Mouse (Mus musculus): ENCODE measurements at regions not wholly inside any gene's neighbourhood (a gene's known extent, or its start where the extent isn't known, plus 50 kb on each side); places are given as distances from the start of the nearest gene placed in this dataset.

DNA sequence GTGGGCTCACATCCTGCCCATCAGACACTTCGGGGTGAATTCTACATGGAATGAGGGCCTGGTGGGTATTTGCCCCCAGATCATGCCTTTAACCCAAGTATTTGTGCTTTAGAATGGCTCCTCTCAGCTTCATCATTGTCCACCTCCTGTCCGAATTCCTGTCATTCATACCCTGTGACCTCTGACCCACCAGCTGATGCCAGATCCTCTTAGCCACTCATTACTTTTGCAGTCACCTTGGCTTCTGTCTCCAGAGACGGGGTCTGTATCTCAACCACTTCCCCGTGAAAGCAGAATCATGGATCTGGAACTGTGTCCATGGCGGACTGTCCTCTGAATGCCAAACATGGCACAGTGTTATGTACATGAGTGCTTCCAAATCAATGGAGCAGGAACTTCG is 154.8 kb upstream of the Gm5148 start:
- POLR2A ChIA-PET = no interaction called here

DNA sequence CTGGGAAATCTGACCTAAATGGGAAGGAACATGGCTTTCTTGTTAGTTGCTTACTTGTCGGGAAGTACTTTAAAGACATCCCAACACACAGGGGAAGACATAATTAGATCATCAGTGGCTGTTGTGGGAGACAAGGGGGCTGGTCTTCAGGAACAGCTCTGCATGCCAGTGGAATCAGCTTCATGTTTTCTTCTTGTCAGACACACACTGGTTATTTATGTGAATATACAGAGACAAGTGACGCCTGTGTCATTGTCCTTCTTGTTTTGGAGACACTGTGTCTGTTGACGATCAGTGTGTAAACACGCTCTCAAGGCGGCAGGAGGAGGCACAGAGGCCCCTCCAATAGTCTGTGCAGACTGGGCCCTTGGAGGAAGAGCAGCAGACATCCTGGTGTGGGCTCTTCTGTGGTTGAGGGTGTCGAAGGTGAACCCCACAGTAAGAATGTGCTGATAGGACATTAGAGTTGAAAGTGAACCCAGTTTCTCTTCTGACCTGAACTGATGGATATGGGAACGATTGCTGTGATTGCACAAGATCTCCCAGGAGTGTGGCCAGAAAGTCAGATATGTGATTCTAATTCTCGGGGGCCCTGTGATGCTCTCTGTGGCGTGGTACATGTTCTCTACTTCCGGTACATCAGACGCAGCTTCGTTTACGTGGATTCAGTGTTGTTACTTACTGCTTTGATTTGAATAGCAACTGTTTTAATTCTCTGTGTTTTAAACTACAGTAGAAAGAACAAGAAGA is 151.9 kb upstream of the Gm5148 start:
- POLR2A ChIA-PET = no interaction called here
- CTCF ChIA-PET = no interaction called here

More for the DNA sequence above, 154.8 kb upstream of the Gm5148 start:
- CTCF ChIA-PET = no interaction called here

DNA sequence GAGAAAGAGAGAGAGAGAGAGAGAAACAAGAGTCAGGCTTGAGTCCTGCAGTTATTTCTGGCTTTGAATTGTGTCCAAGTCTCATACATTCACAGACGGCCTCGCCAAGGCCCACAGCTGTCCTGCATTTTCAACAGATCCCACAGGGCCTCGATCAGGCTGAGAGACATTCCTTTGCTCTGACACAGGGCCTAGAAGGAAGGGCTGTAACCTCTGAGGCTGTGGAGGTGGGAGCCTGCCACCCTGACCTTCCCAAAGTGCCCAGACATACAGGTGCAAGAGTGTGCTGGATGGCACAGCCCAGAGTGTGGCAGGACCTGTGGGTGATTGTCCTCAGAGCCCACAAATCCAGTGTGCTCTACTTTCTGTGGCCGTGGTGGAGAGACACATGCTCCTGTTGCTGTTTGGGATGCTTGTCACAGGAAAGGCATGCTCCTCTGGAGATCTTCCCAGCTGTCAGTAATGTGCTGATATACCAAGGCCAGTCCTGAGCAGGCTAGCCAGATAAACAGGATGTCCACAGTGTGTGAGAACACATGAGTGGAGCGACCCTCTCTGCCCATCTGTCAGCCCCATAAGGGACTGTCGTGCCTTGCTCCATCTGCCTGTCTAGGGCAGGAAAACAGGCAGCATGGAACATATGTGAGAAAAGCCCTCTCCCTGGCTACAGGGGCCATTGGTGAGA is 151.2 kb upstream of the Gm5148 start:
- CTCF ChIA-PET = no interaction called here
- POLR2A ChIA-PET = no interaction called here

DNA sequence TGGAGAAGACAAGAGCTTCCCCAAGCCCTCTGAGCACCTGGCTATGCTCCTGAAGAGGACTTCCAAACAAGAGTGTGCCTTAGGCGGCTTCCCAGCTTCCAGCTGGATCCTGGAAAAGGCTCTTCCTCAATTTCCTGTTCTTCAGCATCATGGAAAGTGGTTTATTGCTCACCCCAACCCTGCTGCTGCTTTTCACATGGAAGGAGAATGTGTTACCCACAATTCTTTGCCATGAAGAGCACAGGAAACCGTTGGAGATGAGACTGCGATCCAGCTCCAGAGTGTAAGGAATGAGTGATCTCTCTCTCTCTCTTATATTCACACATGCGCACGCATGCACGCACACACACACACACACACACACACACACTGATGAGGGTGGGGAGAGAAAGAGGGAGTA is 150.6 kb upstream of the Gm5148 start:
- ChIA-PET CTCF (no interaction called here), POLR2A (no interaction called here)

DNA sequence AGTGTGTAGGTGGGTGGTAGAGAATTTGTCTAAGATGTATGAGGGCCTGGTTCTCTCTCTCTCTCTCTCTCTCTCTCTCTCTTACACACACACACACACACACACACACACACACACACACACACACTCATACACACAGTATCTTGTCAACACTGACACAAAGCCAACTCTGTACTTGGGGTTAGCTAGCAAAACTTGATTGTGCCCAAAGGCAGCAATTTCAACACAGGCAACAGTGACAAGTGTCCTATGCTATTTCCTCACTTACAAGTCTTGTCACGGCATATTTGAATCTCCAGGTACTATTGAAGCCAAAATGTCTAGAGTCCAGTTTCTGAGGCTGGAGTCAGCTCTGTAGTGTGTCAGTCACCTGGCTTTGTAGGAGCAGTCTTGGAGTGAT is 150.1 kb upstream of the Gm5148 start:
- CTCF ChIA-PET = no interaction called here
- POLR2A ChIA-PET = no interaction called here

DNA sequence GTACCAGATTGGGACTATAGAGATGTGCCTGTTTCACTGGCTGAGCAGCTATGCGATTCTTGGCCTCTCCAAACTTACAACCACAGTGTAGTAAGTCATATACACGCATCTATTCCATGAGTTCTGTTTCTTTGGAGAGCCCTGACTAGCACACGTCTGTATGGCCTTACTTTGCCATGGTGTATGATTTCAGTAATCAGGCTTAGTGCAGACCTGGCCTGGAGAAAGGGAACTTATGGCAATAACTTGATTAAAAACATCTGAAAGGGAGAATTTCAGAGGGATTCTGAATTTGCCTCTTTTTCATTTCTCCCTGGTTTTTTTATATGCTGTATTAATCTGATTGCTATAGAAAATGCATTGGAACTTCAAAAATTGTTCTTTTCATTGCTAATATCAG is 148.0 kb upstream of the Gm5148 start:
- CTCF ChIA-PET = no interaction called here
- POLR2A ChIA-PET = no interaction called here

DNA sequence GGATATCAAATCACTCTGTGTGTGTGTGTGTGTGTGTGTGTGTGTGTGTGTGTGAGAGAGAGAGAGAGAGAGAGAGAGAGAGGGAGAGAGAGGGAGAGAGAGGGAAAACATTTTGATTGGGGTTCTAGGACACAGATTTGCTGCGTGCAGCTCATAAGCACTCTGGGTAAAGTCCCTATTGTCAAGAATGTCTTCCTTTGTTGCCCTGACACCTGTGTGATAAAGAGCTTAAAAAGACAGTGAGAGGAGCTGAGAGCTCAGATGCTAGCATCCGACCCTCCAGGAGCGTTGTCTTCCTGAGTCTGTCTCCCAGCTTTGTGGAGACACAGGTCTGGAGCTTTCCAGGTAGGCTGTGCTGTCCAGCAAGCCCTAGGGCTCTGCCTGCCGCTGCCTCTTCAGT is 146.8 kb upstream of the Gm5148 start:
- ChIA-PET CTCF (interaction anchor here in 1 of 4 experiments (0.5 kb wide), 1 partner anchor 540 kb away, joined by 3 read pairs; no protein-coding TSS in a partner anchor), POLR2A (no interaction called here)

DNA sequence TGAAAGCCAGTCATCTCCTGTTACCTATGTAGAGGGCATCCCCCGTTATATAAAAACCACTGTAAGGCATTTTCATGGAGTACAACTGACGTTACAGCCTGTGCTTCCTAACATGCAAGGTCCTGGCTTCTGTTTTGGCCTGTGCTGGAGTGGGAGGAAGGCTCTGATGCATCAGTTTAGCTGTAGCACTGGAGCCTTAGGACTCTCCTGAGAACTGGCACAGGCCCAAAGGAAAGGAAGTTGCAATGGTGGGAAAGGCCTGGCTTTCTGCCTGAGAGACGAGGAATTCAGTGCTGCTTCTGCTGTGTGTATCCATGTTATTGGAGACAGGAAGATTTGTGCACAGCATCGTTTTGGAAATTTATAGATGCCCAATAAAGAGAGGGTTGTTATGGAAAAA is 144.2 kb upstream of the Gm5148 start:
- ChIA-PET POLR2A (interaction anchor here in 1 of 4 experiments (0.6 kb wide), 1 partner anchor 50 kb away, joined by 5 read pairs; no protein-coding TSS in a partner anchor), CTCF (interaction anchor here in 1 of 4 experiments (0.8 kb wide), 1 partner anchor 20 kb away, joined by 3 read pairs; no protein-coding TSS in a partner anchor)

DNA sequence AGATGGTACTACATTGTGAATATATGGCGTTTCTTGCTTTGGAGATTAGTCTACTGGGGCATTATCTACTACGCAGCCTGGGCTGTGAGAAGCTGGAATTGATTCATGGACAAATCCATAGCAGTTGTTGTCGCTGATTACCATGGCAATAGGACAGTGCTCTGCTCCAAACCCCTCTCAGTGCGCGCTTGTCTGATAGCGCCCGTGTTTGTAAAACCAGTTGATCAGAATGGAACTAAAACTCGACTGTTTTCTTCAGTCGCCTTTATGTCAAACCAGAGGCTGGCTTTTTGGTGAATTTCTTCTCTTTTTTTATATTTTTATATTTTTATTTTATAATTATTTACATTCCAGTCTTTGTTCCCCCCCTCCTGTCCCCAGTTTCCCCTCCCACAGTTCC is 138.5 kb upstream of the Gm5148 start:
- POLR2A ChIA-PET = no interaction called here

DNA sequence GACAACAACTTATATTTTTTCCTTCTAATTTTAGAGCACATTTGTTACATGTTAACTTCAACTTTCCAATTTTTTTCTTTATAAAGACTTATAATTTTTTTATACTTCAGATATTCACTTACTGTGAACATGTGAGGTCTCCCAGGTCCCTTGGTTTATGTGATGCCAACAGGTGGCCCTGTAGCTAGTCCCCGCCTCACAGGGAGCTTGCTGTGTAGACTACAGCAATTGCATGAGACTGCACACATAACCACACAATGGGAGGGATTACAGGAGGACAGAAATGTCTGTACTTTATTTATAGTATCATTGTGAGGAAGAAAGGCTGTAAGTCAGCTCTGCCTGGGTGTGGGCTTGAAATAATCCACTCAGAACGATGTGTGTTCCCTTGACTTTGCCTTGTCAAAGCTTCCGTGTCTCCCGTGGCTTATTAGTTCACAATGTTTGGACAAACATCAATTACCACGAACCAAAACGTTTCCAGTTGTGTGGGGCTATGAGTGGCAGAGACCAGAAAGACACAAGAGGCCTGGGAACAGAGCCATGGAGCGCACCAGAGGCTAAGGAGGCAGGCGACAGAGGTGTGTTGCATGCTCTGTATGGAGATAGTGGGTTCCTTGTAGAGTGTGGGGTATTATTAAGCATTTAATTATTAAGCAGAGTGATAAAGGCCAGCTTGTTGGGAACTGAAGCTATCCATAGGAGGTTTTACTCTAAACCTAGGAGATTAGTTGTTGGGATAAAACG is 136.6 kb upstream of the Gm5148 start:
- CTCF ChIA-PET = no interaction called here
- POLR2A ChIA-PET = no interaction called here

More for the DNA sequence above, 138.5 kb upstream of the Gm5148 start:
- CTCF ChIA-PET = no interaction called here

DNA sequence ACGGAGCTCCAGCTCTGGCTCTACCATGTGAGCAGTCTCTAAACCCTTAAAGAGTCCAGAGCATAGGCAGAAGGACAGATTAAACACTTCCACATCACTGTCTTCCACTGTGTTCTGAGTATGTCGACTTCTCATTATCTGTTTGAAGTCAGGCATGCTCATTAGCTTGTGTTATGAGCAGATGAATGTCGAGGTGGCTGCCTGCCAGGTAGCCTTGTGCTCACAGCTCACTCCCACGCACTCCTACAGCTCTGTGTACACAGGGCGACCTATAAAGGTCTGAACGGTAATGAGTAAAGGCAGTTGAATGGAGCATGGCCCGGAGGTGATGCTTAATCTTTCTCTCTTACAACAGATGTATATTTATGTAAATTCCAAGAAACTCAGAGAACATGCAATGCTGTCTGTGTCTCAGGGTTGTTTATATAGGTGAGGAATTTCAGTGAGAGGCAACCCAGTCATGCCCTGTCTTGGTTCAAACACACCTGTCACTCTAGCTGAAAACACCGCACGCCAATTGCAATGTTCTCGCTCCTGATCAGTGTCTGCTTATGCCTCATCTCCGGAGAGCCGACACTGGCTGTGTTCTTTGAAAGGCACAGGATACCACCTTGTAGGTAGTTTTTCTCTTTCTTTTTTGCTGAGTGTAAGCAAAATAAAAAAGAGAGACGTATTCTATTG is 135.9 kb upstream of the Gm5148 start:
- POLR2A ChIA-PET = no interaction called here
- CTCF ChIA-PET = no interaction called here

DNA sequence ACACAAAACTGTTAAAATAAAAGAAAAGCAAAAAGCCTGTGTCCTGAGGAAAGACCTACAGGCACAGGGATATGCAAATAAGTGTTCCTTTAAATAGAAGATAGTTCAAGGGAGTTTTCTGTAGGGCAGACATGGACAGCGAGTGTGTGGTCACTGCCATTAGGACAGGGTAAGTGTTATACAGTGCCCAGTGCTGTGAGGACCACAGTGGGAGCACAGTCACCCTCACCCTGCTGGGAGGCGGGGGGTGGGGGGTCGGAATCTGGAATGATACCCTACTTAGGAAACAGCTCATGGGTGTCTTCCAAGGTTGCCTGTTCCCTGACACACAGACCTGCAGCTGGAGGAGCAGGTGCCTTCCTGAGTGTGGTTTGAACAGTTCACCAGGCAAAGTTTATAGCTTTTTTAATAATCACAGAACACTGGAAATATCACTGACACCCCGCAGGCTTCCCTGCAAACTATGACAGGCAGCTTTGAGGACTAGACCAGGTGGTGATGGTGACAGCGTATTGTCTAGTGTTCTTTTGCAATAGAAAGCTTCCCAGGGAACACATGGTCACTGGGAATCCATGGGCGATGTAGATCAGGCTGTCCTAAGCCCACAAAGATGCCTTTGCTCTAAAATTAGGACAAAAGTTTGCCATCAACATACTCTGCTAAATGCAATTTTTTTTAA is 134.5 kb upstream of the Gm5148 start:
- POLR2A ChIA-PET = interaction anchor here in 1 of 4 experiments (0.6 kb wide), 1 partner anchor 747 kb away, joined by 3 read pairs; no protein-coding TSS in a partner anchor
- CTCF ChIA-PET = interaction anchor here in 1 of 4 experiments (0.6 kb wide), 1 partner anchor 121 kb away, joined by 8 read pairs; no protein-coding TSS in a partner anchor

DNA sequence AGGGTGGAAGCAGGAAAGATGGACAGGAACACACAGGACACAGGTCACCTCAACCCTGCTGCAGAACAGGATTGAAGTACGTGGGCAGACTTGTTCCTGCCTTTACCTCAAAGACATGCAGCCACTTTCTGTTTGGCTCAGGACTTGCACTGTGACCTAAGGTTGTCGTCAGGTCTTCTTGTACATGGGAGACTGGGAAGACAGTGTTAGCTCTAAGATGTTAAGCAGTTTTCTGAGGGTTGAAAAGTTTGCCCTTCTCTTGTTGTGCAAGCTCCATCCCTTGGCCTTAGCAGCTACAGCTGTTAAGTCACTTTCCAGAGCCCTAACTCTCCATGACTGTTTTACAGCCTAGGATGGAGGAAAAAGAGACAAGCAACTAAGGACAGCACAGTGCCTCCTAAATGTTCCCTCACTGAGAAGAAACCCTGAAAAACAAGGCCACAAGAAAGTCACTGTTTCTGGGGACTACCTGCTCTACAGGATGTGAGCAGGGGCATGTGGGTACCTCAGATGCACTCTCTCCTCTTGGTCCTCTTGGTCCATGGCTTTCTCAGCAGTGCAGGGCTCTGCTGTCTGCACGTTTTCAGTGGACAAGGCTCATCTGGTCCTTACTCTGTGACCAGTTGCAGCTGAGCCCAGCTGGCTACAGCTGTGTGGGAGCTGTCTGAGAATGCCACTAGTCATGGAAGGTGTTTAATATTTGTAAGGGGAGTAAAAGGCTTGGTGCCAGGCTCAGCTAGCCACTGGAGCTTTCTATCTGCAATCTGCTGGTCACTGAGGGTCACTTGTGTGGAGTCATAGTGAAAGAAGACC is 122.1 kb upstream of the Gm5148 start:
- ChIA-PET POLR2A (no interaction called here), CTCF (no interaction called here)

DNA sequence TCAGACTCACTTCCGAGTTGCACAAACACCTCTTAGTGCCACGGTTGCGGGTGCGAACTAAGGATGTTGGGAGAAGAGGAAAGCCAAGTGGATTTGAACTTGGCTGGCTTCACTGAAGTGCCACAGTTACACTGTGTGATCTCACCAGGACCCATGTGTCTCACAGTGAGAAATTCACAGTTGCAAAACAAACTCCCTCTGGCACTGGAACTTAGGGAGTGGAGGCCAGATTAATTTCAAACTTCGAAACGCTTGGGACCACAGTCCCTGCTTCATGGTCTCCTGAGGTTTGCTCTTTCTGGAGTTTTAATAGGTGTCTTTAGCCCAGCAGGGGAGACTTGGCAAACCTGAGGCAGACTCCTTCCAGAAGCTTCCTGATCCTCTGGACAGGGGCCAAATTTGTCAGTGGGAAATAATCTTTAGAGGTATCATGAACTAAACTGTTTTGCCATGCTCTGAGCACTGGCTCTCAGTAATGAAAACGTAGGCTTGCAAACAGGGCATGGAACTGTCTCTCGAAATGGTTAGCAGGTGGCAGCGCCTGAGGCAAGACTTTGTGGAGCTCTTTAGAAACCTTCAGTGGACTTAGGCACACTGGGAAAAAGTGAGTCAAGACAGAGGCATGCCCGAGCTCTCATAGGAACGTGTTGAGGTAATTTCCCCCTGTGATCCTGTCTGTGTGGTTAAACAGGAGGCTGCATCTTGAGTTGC is 121.2 kb upstream of the Gm5148 start:
- ChIA-PET POLR2A (no interaction called here), CTCF (no interaction called here)

DNA sequence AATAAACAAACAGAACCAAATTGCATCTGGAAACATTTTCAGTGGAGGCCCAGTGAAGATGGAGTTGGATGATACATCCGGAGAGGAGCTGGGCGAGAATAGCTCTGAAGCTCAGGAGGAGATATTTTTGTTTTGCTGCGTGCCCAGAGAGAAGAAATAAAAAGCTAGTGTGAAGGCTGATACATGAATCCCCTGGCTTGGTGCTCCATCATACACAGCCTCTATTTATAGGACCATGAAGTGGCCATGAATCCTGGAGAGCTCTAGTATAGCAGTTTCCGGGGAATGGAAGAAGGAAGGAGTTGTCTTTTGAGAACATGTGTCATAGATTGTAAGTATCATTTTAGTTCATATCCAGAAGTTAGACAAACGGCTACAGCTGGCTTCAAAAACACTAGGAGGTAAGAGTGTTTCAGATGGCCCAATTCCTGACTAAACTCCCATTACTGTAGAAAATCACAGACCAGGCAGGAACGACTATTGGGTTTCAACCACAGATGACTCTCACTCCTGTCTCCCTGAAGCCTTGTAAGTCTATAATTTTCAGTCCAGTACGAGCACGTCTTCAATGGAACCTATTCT is 120.5 kb upstream of the Gm5148 start:
- ChIA-PET POLR2A (no interaction called here), CTCF (no interaction called here)

DNA sequence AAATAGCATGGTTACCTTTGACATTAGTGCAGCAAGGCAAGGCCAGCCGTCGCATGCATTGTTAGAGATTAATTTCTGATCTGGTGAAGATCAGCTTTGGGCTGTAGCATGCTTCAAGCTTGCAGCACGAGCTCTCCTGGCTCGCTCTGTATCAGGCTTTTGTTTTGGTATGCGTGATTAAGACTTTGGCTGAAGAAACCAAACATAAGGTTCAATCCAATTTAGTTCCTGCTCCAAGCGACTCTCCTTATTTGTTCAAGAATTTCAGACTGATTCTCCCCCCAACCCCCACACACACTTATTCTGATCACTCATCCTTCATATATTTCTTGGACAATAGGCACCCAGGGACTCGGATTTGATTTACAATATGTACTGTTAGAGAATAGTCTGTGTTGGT is 118.0 kb upstream of the Gm5148 start:
- ChIA-PET POLR2A (no interaction called here), CTCF (no interaction called here)

DNA sequence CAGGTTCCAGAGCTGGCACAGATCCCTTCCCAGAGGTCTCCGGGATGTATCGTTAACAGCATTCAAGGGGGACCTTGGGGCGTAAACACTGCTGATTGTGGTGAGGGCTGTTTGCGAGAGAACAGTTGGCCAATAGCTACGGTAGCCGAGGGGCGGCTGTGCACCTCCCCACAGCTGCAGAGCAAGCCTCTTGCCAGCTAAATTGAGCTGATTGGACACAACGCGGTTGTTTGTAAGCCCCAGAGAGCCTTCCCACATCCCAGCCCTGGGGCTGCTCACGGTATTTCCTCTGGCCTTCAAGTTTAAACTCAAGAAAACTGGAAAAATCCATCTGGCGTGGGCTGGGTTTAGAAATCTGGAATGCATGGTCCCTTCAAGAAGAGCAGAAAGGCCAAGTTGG is 114.6 kb upstream of the Gm5148 start:
- POLR2A ChIA-PET = no interaction called here
- CTCF ChIA-PET = no interaction called here

DNA sequence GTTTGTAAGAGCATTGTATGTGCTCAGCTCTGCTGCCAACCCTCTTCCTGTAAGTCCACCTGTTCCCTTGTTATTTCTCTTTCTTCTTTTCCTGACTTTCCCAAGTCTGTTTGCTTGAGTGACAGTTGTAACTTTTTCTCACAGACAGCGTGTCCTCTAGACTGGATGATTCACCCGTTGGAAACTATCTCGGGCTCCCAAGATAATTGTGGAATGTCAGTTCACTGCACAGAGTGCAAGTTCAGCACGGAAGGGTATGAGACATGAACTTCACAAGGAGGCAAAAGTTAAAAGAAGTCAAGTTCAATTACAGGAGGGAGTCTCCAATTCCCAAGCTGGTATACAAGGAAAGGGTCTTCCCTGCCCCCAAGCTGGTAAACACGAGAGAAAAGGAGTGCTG is 112.5 kb upstream of the Gm5148 start:
- ChIA-PET POLR2A (no interaction called here), CTCF (no interaction called here)

All from embryonic stem cell, embryonic (primary cell).